Mouse (Mus musculus) embryonic facial prominence, embryonic 13.5 days (tissue): Measurements from ENCODE around the gene Cd207. TPM values are rescaled to one million over a fixed set of nuclear protein-coding genes. Genes with fewer than 3 reads are reported as not detected.
"Not testable (repeated sequence)": the region's sequence is repeated elsewhere in the genome, so short reads cannot be mapped to it uniquely, and the experiment has no call there.

Experiments used
- ATAC-seq: fragments of 200-750 bp; cut with Nextera tagmentation; 2 replicates; pipeline ENCODE4 v1.8.0; 2017; ENCODE audit warnings: low read depth; ENCODE audit not compliant: insufficient number of reproducible peaks, insufficient read depth, low FRiP score, low TSS enrichment
- H3K27ac ChIP-seq: fragments of 300-500 bp; sonication (generic); 2 replicates; pipeline ENCODE4 v1.5.1; 2015; ENCODE audit warnings: moderate library complexity, mild to moderate bottlenecking, inconsistent platforms
- H3K27me3 ChIP-seq: fragments of 300-500 bp; sonication (generic); 2 replicates; pipeline ENCODE4 v1.6.1; 2015; ENCODE audit warnings: mild to moderate bottlenecking, inconsistent platforms
- H3K36me3 ChIP-seq: fragments of 300-500 bp; sonication (generic); 2 replicates; pipeline ENCODE4 v1.6.1; 2015; ENCODE audit warnings: mild to moderate bottlenecking, inconsistent platforms
- H3K4me1 ChIP-seq: fragments of 300-500 bp; sonication (generic); 2 replicates; pipeline ENCODE4 v1.6.1; 2015; ENCODE audit warnings: inconsistent platforms
- H3K4me2 ChIP-seq: fragments of 300-500 bp; sonication (generic); 2 replicates; pipeline ENCODE4 v1.6.1; 2015; ENCODE audit warnings: moderate library complexity, mild to moderate bottlenecking, inconsistent platforms
- H3K4me3 ChIP-seq: fragments of 300-500 bp; sonication (generic); 2 replicates; pipeline ENCODE4 v1.5.1; 2015; ENCODE audit warnings: mild to moderate bottlenecking, inconsistent platforms
- H3K9ac ChIP-seq: fragments of 300-500 bp; sonication (generic); 2 replicates; pipeline ENCODE4 v1.6.1; 2015; ENCODE audit warnings: mild to moderate bottlenecking, inconsistent platforms
- H3K9me3 ChIP-seq: fragments of 300-500 bp; sonication (generic); 2 replicates; pipeline ENCODE4 v1.6.1; 2016; ENCODE audit warnings: inconsistent platforms
- WGBS: fragments of 180-500 bp; shearing (Covaris S2); methylation state at CpG from one replicate; pipeline ENCODE4 v1.1.7; 2015; ENCODE audit warnings: mixed read lengths; 5-methylcytosine and 5-hydroxymethylcytosine counted together
- polyA plus RNA-seq: library from polyadenylated mRNA; unstranded; fragments of >200 nt; fragmentation: Nextera tagmentation; extraction: Ambion mirVana; gene quantifications from 2 replicates; pipeline ENCODE4 v1.2.1, GENCODE M21; 2015

Gene Cd207
- polyA plus RNA-seq, 1 experiment from 2014 or later: not detected

- Histone ChIP-seq H3K27ac (no peak overlapping the region), H3K4me2 (no peak overlapping the region), H3K4me3 (no peak overlapping the region), H3K4me1 (no peaks in the 10 kb centered on the region), H3K9ac (no peak overlapping the region), H3K36me3 (no peaks in the 10 kb centered on the region), H3K9me3 (no peaks in the 10 kb centered on the region), H3K27me3 (peaks cover 97% of the 10 kb centered on the region)
- no peak for ATAC-seq
- under 1% methylated on average over 9 of the region's 9 CpGs for WGBS
Measured at GRCm38 (mm10) chr6:83693835-83694234, 16.2 kb upstream of the Cd207 start.

GRCm38 (mm10) chr6:83692962-83693361 is 15.3 kb upstream of the Cd207 start:
- H3K36me3 ChIP-seq: no peaks in the 10 kb centered on the region
- ATAC-seq: no peak
- H3K4me1 ChIP-seq: no peaks in the 10 kb centered on the region
- H3K9ac ChIP-seq: no peak overlapping the region
- 2% methylated on average over 12 of the region's 12 CpGs for WGBS
- H3K9me3 ChIP-seq: no peaks in the 10 kb centered on the region
- H3K27me3 ChIP-seq: peaks cover 96% of the 10 kb centered on the region
- no peak overlapping the region for H3K4me3 ChIP-seq
- H3K27ac ChIP-seq: no peak overlapping the region
- no peak overlapping the region for H3K4me2 ChIP-seq

DNA sequence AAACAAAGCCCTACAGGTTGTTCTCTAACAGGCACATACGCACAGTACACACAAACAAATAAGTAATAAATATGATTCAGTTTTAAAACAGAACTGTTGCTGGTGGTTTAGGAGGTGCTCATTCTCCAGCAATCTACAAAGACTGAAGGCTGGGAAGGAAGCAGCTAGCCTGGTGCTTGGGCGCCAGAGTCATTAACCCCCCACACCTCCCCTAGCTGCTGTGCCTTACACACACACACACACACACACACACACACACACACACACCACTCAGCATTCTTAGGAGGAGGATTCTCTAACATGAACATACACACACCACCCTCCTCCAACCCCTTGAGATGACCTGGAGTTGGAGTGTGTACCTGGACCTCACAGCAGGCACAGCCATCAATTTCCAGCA is 13.3 kb upstream of the Cd207 start:
- peaks cover 86% of the 10 kb centered on the region for H3K27me3 ChIP-seq
- H3K36me3 ChIP-seq: no peaks in the 10 kb centered on the region
- ATAC-seq: 0 out of 2 replicates have a peak, but pooled peaks have one; percentile 43
- no peak overlapping the region for H3K9ac ChIP-seq
- no peaks in the 10 kb centered on the region for H3K4me1 ChIP-seq
- H3K9me3 ChIP-seq: no peaks in the 10 kb centered on the region
- H3K4me2 ChIP-seq: no peak overlapping the region
- H3K27ac ChIP-seq: no peak overlapping the region
- WGBS: 75% methylated on average over 2 of the region's 2 CpGs
- no peak overlapping the region for H3K4me3 ChIP-seq

- no peak overlapping the region for H3K4me3 ChIP-seq
- no peaks in the 10 kb centered on the region for H3K36me3 ChIP-seq
- WGBS: 25% methylated on average over 4 of the region's 5 CpGs
- no peak for ATAC-seq
- H3K9ac ChIP-seq: no peak overlapping the region
- H3K4me2 ChIP-seq: no peak overlapping the region
- H3K27ac ChIP-seq: no peak overlapping the region
- no peaks in the 10 kb centered on the region for H3K9me3 ChIP-seq
- no peaks in the 10 kb centered on the region for H3K4me1 ChIP-seq
- H3K27me3 ChIP-seq: peaks cover 85% of the 10 kb centered on the region
Measured at GRCm38 (mm10) chr6:83690277-83690676, 12.6 kb upstream of the Cd207 start.

DNA sequence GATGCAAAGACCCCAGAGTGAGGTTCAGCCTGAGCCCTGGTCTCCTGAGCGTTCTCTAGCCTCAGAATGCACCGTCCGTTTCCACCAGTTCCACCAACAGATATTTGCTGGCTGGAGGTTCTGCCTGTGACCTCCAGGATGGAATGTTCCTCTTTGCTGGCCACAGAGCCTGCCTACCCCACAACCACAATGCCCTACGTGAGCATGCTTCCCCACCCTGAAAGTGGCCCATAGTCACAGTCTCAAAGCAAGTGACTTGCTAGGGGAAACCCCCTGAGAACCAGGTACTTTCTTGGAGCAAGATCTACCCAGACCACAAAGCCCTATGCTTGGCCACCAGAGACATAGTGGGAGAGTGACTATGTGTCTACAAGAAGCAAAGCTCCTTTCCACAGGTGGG is 11.7 kb upstream of the Cd207 start:
- peaks cover 83% of the 10 kb centered on the region for H3K27me3 ChIP-seq
- H3K4me3 ChIP-seq: no peak overlapping the region
- no peak for ATAC-seq
- whole genome bisulfite sequencing: 83% methylated on average over 4 of the region's 4 CpGs
- H3K36me3 ChIP-seq: no peaks in the 10 kb centered on the region
- H3K4me1 ChIP-seq: no peaks in the 10 kb centered on the region
- H3K4me2 ChIP-seq: no peak overlapping the region
- H3K9ac ChIP-seq: no peak overlapping the region
- H3K27ac ChIP-seq: no peak overlapping the region
- no peaks in the 10 kb centered on the region for H3K9me3 ChIP-seq

DNA sequence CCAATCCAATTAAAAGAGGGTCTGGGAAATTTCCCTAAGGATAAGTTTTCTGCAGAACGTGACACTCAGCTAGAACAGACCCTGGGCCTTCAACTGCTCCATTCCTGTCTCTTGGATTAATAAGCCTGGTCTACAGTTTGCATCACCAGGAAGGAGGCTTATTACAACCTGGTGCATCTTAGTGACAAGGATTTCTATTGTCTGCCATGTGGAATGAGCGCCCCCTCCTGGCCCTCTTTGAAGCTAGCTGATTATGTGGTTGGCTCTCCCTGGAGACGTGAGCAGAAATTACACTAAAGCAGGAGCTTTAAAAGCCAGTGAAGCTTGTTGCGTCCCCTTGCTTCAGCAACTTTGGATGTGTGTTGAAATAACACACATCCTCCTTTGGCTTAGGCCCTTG is 4.3 kb downstream of the Cd207 start:
- Histone ChIP-seq H3K4me1 (no peaks in the 10 kb centered on the region), H3K4me3 (no peak overlapping the region), H3K9ac (no peak overlapping the region), H3K36me3 (no peaks in the 10 kb centered on the region), H3K9me3 (no peaks in the 10 kb centered on the region), H3K27me3 (peaks cover 20% of the 10 kb centered on the region), H3K27ac (no peak overlapping the region), H3K4me2 (no peak overlapping the region)
- no peak for ATAC-seq
- 6% methylated on average over 4 of the region's 4 CpGs for WGBS

GRCm38 (mm10) chr6:83665009-83665408 is 12.6 kb downstream of the Cd207 start:
- Histone ChIP-seq H3K9me3 (no peaks in the 10 kb centered on the region), H3K36me3 (no peaks in the 10 kb centered on the region), H3K4me3 (no peak overlapping the region), H3K4me1 (no peaks in the 10 kb centered on the region), H3K27ac (no peak overlapping the region), H3K4me2 (no peak overlapping the region), H3K9ac (no peak overlapping the region), H3K27me3 (peaks cover 4% of the 10 kb centered on the region; the same call in 1 of the 2 replicates)
- ATAC-seq: no peak
- WGBS: 93% methylated on average over 2 of the region's 2 CpGs

- no peak overlapping the region for H3K27ac ChIP-seq
- no peak overlapping the region for H3K9ac ChIP-seq
- H3K36me3 ChIP-seq: no peaks in the 10 kb centered on the region
- H3K4me2 ChIP-seq: no peak overlapping the region
- peaks cover 4% of the 10 kb centered on the region for H3K27me3 ChIP-seq
- H3K4me1 ChIP-seq: no peaks in the 10 kb centered on the region
- no peak overlapping the region for H3K4me3 ChIP-seq
- H3K9me3 ChIP-seq: no peaks in the 10 kb centered on the region
- 78% methylated on average over 4 of the region's 4 CpGs for WGBS
- no peak for ATAC-seq
Measured at GRCm38 (mm10) chr6:83660821-83661220, 16.8 kb downstream of the Cd207 start.

DNA sequence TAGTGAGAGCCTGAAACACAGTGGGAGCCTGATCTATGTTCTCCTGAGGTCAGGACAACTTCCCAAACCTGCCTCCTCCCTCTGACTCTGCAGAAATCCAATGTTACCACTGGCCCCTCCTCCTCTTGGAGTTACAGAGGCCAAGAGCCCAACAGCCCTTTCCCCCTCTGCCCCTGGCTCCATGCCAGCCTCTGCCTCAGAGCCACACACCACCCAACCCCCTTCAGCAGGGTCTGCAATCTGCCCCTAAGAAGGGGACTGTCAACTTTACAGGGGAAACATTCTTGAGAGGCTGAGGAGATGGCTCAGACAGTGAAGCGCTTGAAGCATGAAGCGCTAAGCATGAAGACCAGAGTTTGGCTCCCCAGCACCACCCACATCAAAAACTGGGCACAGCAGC is 21.6 kb downstream of the Cd207 start, which contains the start of gene Clec4f:
Gene Clec4f, minus strand, starts transcription at position 101 of the 400 bp plus-strand sequence.
- Histone ChIP-seq H3K27ac (no peak within 1 kb of the TSS), H3K27me3 (peaks cover 4% of the 10 kb centered on the region), H3K4me1 (no peaks in the 10 kb centered on the region), H3K4me2 (no peak within 1 kb of the TSS), H3K4me3 (no peak within 1 kb of the TSS), H3K9ac (no peak within 1 kb of the TSS), H3K9me3 (no peaks in the 10 kb centered on the region), H3K36me3 (no peaks in the 10 kb centered on the region)
- no peak for ATAC-seq
- 93% methylated on average over 2 of the region's 2 CpGs for WGBS

DNA sequence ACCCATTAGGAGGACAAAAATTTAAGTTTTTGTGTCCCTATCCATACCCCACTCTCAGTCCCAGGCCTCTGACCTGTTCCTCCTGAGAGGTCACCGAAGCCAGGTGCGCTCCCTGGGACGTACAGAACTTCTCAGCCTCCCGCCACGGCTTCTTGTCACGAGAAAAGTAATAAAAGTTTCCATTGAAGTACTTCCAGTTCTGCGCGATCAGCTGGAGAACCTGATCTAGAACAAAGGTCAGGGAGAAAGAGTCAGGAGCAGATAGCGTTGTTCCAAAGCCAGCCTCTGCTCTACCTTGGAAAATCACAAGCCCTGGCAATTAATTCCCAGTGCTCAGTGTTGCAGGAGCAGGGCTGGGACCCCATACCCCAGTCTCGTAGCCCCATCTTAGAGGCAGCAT is 30.9 kb downstream of the Cd207 start:
- H3K27ac ChIP-seq: no peak overlapping the region
- no peak overlapping the region for H3K9ac ChIP-seq
- WGBS: 85% methylated on average over 10 of the region's 10 CpGs
- H3K4me3 ChIP-seq: no peak overlapping the region
- 0 out of 2 replicates have a peak, but pooled peaks cover 4% of the 10 kb centered on the region for H3K27me3 ChIP-seq
- no peaks in the 10 kb centered on the region for H3K9me3 ChIP-seq
- no peak overlapping the region for H3K4me2 ChIP-seq
- H3K36me3 ChIP-seq: no peaks in the 10 kb centered on the region
- no peak for ATAC-seq
- no peaks in the 10 kb centered on the region for H3K4me1 ChIP-seq

- Histone ChIP-seq H3K4me3 (no peak overlapping the region), H3K27ac (no peak overlapping the region), H3K27me3 (peaks cover 4% of the 10 kb centered on the region), H3K36me3 (no peaks in the 10 kb centered on the region), H3K4me2 (no peak overlapping the region), H3K9me3 (no peaks in the 10 kb centered on the region), H3K4me1 (no peaks in the 10 kb centered on the region), H3K9ac (no peak overlapping the region)
- WGBS: 86% methylated on average over 1 of the region's 1 CpGs
- no peak for ATAC-seq
Measured at GRCm38 (mm10) chr6:83635329-83635728, 42.3 kb downstream of the Cd207 start.

GRCm38 (mm10) chr6:83634631-83635030 is 43.0 kb downstream of the Cd207 start:
- not testable (repeated sequence) for H3K36me3 ChIP-seq, H3K27ac ChIP-seq, H3K4me1 ChIP-seq, H3K4me2 ChIP-seq, H3K27me3 ChIP-seq, H3K4me3 ChIP-seq, H3K9me3 ChIP-seq, ATAC-seq, H3K9ac ChIP-seq
- WGBS: 72% methylated on average over 4 of the region's 4 CpGs

DNA sequence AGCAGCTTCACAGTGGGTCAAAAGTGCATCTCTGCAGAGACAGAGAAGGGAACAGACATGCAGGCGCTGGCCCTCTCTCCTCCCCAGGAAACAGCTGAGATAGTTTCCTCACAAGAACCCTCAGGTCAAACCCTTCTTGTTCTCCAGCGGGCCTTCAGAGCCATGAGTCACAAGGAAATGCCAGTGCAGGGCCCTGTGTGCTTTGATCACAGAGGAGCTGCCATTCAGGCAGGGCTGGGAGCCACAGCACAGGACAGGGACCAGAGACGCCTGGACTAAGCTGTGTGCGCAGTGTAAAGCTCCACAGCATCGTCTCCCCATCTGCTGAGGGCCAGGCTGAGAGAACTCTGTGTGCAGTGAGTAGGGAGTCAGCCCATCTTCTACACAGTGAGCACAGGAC is 43.6 kb downstream of the Cd207 start:
- H3K4me3 ChIP-seq, ATAC-seq, H3K27ac ChIP-seq, H3K4me1 ChIP-seq, H3K36me3 ChIP-seq, H3K4me2 ChIP-seq, H3K9ac ChIP-seq, H3K9me3 ChIP-seq, H3K27me3 ChIP-seq: not testable (repeated sequence)
- 35% methylated on average over 5 of the region's 5 CpGs for WGBS
